Mouse (Mus musculus) hindbrain, embryonic 14.5 days (tissue): ENCODE results near the gene Mycl. TPM values are rescaled to one million over a fixed set of nuclear protein-coding genes. Genes with fewer than 3 reads are reported as not detected.
"Not testable (repeated sequence)": the region's sequence is repeated elsewhere in the genome, so short reads cannot be mapped to it uniquely, and the experiment has no call there.

ENCODE experiments used
- ATAC-seq: fragments of 200-750 bp; cut with Nextera tagmentation; 2 replicates; pipeline ENCODE4 v1.8.0; 2017; ENCODE audit warnings: moderate number of reproducible peaks, mild to moderate bottlenecking, moderate TSS enrichment, moderate library complexity; ENCODE audit not compliant: low FRiP score
- DNase-seq: peaks from one replicate; pipeline ENCODE4 v3.0.0-alpha.2; 2015; ENCODE audit warnings: low spot score
- H3K27ac ChIP-seq: fragments of 300-500 bp; sonication (generic); 2 replicates; pipeline ENCODE4 v1.5.1; 2014; ENCODE audit warnings: mild to moderate bottlenecking, moderate library complexity
- H3K27me3 ChIP-seq: fragments of 300-500 bp; sonication (generic); 2 replicates; pipeline ENCODE4 v1.6.1; 2014; ENCODE audit warnings: mild to moderate bottlenecking, low read length, mixed read lengths; ENCODE audit not compliant: control insufficient read depth, insufficient read depth
- H3K36me3 ChIP-seq: fragments of 300-500 bp; sonication (generic); replicated peaks from 2 replicates; pipeline ENCODE4 v1.6.1; 2014; ENCODE audit not compliant: control insufficient read depth, insufficient read depth
- H3K4me1 ChIP-seq: fragments of 300-500 bp; sonication (generic); replicated peaks from 2 replicates; pipeline ENCODE4 v1.6.1; 2014; ENCODE audit warnings: antibody characterized with exemption, low read length, mixed read lengths; ENCODE audit not compliant: control insufficient read depth, insufficient read depth
- H3K4me2 ChIP-seq: fragments of 300-500 bp; sonication (generic); replicated peaks from 2 replicates; pipeline ENCODE4 v1.6.1; 2014; ENCODE audit warnings: mild to moderate bottlenecking, moderate library complexity
- H3K4me3 ChIP-seq: fragments of 300-500 bp; sonication (generic); replicated peaks from 2 replicates; pipeline ENCODE4 v1.5.1; 2014; ENCODE audit warnings: mild to moderate bottlenecking, low read length
- H3K9ac ChIP-seq: fragments of 300-500 bp; sonication (generic); 2 replicates; pipeline ENCODE4 v1.6.1; 2014
- H3K9me3 ChIP-seq: fragments of 300-500 bp; sonication (generic); 2 replicates; pipeline ENCODE4 v1.6.1; 2016; ENCODE audit warnings: low read length; ENCODE audit not compliant: control insufficient read depth
- WGBS: fragments of 180-500 bp; shearing (Covaris S2); extraction: QIAGEN DNeasy Blood & Tissue Kit; methylation state at CpG from one replicate; pipeline ENCODE4 v1.1.7; 2014; 5-methylcytosine and 5-hydroxymethylcytosine counted together
- polyA plus RNA-seq: library from polyadenylated mRNA; unstranded; fragments of >200 nt; fragmentation: Nextera tagmentation; extraction: Ambion mirVana; gene quantifications from 2 replicates; pipeline ENCODE4 v1.2.1, GENCODE M21; 2014

Mycl gene
- polyA plus RNA-seq, 1 experiment from 2014 or later: 68.7 TPM

DNA sequence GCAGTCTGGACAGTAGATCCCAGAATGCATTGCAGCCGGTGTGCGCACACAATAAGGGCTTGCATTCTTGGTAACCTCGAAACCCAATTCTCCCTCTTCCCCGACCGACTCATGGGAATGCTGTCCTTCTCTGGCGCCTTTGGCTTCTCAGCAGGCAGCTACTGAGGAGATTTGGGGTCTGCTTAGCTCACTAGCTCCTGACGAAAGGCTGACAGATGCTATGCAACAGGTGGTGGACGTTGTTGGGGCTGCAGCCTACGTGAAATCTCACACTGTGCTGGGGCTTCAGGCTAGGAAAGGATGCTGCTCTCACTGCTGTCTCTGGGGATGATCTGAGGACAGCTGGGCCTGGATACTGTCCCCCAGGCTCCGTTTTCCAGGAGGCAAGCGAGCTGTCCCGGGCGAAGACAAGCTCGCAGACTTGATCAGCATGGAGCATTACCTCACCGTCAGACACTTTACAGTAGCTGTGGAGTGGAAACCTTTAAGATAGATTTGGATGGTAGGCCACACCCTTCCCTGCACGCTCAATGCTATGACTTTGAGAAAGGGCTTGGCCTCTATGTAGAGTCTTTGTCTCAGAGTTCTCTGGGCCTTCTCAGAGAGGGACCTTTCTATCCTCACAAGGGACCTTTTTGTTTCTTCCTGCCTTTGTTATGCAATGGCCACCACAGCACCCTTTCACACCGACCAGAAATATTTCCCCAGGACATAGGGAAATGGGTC lies 5.3 kb downstream of the Mycl start:
- DNase-seq: no peak

DNA sequence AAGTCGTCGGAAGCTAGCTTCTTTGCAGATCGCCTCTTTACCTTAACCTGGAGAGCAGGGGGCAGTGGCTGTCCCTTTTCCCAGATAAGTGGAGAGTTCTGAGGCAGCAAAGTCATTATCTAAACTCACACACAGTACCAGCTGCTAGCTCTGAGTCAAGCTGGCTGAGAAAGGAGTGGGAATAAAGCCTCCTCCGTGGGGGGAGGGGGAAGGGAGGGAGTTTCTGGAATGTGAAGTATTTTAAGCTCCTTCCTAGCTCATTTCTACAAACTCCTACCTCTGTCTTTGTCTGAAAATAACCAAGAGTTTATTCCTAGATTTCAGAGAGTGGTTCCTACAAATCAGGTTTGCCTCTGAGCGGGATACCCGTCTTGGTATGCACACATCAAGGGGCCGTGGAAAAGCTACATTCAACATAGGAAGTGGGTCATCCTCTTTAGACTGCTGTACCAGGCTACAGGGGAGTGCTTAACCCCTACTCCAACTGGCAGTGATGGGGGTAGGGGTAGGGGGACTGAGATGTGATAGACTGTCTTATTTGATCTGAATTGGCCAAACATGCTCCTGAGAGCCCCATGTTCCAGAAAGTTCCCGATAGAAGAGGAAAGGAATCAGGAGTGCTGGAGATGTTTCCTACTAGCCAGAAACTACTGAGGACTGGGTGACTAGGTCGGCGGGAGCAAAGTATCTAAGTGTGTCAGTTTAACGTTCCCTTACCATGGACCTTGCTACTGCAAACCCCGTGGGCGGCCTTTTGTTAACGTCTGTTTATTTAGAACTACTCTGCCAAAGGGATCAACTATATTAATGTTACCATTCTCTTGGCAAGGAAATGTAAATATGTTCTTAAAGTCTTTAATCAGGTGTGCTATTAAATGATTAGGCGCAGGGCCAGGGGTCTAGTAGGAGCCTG lies 9.9 kb downstream of the Mycl start:
- Histone ChIP-seq H3K27ac (no peak overlapping the region), H3K36me3 (peaks cover 28% of the 10 kb centered on the region), H3K4me2 (no peak overlapping the region), H3K4me3 (no peak overlapping the region), H3K27me3 (no peaks in the 10 kb centered on the region), H3K9me3 (no peaks in the 10 kb centered on the region), H3K9ac (no peak overlapping the region), H3K4me1 (peaks cover 12% of the 10 kb centered on the region)
- 49% methylated on average over 15 of the region's 15 CpGs for WGBS
- DNase-seq (no peak), ATAC-seq (no peak)

More for the DNA sequence above, 5.3 kb downstream of the Mycl start:
- WGBS: 17% methylated on average over 17 of the region's 17 CpGs
- ATAC-seq: no peak
- peak overlapping the region; percentile 73 for H3K4me2 ChIP-seq
- no peaks in the 10 kb centered on the region for H3K27me3 ChIP-seq
- H3K4me3 ChIP-seq: peak overlapping the region; percentile 89; the same call in 1 of the 2 replicates
- H3K9ac ChIP-seq: peak overlapping the region; percentile 2; the same call in 1 of the 2 replicates
- peaks cover 34% of the 10 kb centered on the region for H3K36me3 ChIP-seq
- peaks cover 41% of the 10 kb centered on the region for H3K4me1 ChIP-seq
- H3K27ac ChIP-seq: peak overlapping the region; percentile 16; the same call in 1 of the 2 replicates
- H3K9me3 ChIP-seq: no peaks in the 10 kb centered on the region

DNA sequence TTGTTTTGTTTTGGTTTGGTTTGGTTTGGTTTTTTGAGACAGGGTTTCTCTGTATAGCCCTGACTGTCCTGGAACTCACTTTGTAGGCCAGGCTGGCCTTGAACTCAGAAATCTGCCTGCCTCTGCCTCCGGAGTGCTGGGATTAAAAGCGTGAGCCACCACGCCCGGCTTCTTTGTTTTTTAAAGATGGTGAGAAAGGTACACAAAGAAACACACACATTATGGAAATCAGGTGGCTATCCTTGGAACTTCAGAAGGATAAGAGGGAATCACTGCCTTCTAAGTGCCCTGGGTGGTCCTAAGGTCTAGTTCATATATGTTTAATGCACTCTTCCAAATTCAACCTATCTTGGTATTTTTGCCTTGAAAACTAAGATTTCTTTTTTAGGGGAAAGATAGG lies 17.0 kb downstream of the Mycl start:
- not testable (repeated sequence) for H3K9ac ChIP-seq

DNA sequence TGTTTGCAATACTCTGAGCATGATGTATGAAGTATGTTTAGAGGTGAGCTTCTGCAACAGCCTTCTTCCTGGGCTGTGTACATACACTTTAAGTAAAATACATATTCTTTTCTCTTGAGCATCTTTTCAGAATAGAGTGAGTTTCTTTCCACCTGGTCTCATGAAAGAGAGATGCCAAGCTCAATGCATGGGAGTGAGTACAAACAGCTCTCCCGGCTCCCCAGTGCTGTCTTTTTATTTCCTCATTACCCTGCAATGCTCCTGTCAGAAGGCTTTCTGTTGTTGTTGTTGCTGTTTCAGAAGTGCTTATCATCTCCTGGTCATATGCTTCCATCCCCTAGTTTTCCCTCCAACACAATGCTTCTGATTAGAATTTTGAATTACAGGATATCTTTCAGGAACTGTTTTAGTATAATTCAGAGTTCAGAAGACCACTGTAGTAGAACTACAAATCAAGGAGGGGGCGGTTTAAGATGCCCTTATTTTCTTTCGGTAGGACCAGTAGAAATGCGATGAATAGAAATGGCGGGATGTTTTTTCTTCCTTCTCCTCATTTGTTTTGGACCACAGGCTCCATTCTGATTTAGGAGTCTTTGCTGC lies 18.0 kb downstream of the Mycl start:
- no peaks in the 10 kb centered on the region for H3K27me3 ChIP-seq

More for the DNA sequence above, 17.0 kb downstream of the Mycl start:
- not testable (repeated sequence) for DNase-seq, H3K4me2 ChIP-seq, H3K36me3 ChIP-seq, ATAC-seq, H3K9me3 ChIP-seq, H3K27me3 ChIP-seq, H3K4me3 ChIP-seq
- Histone ChIP-seq H3K4me1 (peaks cover 41% of the 10 kb centered on the region), H3K27ac (peak overlapping the region; percentile 99)
- WGBS: 89% methylated on average over 4 of the region's 4 CpGs

GRCm38 (mm10) chr4:123013949-123014406 lies 18.5 kb downstream of the Mycl start:
- no peaks in the 10 kb centered on the region for H3K36me3 ChIP-seq
- peak overlapping the region; percentile 49 for H3K4me2 ChIP-seq
- ATAC-seq (peak; percentile 82), DNase-seq (peak; percentile 81)
- H3K4me3 ChIP-seq: no peak overlapping the region; the same call in 1 of the 2 replicates
- H3K9me3 ChIP-seq: no peaks in the 10 kb centered on the region
- no peaks in the 10 kb centered on the region for H3K27me3 ChIP-seq
- 7% methylated on average over 3 of the region's 3 CpGs for WGBS
- peaks cover 55% of the 10 kb centered on the region for H3K4me1 ChIP-seq
- peak overlapping the region; percentile 99 for H3K27ac ChIP-seq
- H3K9ac ChIP-seq: peak overlapping the region; percentile 61; the same call in 1 of the 2 replicates

More for the DNA sequence above, 18.0 kb downstream of the Mycl start:
- Histone ChIP-seq H3K4me3 (no peak overlapping the region; the same call in 1 of the 2 replicates), H3K36me3 (no peaks in the 10 kb centered on the region), H3K4me2 (peak overlapping the region; percentile 49), H3K9me3 (no peaks in the 10 kb centered on the region), H3K4me1 (peaks cover 51% of the 10 kb centered on the region), H3K9ac (peak overlapping the region; percentile 61), H3K27ac (peak overlapping the region; percentile 99)
- ATAC-seq: no peak
- DNase-seq: peak; percentile 60
- WGBS: 9% methylated on average over 5 of the region's 5 CpGs

DNA sequence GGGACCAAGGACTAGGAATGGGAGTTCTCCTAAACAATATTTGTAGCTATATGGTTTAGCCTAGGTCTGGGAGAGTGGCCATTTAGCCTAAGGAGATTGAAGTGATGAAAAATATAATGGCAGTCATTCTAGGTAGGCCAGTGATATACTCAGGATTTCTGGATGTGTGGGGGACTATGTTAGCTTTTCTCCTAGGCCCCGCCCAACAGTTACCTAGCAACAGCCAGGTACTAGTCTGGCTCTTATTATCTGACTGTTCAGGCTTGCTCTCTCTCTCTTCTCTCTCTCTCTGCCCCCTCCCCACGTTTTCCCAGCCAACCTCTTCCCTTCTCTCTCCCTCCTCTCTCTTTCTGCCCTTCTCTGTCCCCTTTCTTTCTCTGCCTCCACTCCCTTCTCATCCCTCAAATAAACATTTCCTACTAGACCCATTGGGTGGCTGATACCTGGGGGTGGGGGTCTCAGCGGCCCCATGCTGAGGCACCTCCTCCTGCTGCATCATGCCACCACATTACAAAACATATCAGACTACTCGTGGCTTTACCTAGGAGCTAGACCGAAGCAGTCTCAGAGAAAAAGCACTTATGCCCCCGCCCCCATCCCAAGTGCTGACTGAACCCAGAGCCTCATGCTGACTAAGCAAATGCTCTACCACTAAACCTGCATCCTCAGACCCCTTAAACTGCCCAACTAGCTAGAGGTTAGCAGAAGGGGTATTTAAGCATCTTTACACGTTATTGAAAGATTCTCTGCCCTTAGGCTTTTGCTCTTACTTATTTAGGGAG lies 19.2 kb downstream of the Mycl start:
- 11% methylated on average over 7 of the region's 7 CpGs for WGBS
- no peaks in the 10 kb centered on the region for H3K27me3 ChIP-seq
- peaks cover 59% of the 10 kb centered on the region for H3K4me1 ChIP-seq
- peak overlapping the region; percentile 99 for H3K27ac ChIP-seq
- peak; percentile 32 for ATAC-seq
- no peak overlapping the region for H3K4me3 ChIP-seq
- H3K9ac ChIP-seq: peak overlapping the region; percentile 35; the same call in 1 of the 2 replicates
- peak; percentile 59 for DNase-seq
- H3K36me3 ChIP-seq: no peaks in the 10 kb centered on the region
- H3K4me2 ChIP-seq: peak overlapping the region; percentile 49
- no peaks in the 10 kb centered on the region for H3K9me3 ChIP-seq

DNA sequence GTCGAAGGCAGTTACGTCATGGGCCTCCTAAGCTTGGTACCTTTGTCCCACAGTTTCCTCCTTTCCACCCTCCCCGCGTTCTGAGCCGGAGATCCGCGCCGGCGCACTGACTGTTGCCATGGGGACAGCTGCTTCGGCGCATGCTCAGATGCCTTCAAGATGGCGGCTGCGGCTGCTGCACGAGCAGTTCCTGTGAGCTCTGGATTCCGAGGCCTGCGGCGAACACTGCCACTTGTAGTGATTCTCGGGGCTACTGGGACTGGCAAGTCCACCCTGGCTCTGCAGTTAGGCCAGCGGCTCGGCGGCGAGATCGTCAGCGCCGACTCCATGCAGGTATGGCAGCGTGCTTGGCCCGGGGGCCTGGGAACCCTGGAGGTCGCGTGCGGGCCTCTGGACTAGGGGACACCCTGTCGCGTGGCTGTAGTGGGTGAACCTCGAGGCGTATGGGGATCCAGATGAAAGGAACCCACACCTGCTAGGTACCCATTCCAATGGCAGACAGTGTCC lies 21.1 kb downstream of the Mycl start, which contains the start of gene Trit1:
Trit1 (plus strand) TSS at position 147 of the 507 bp plus-strand sequence.
- peak; percentile 89 for ATAC-seq

GRCm38 (mm10) chr4:123021591-123021990 lies 26.1 kb downstream of the Mycl start:
- no peaks in the 10 kb centered on the region for H3K27me3 ChIP-seq
- 96% methylated on average over 3 of the region's 3 CpGs for WGBS
- no peak overlapping the region for H3K9ac ChIP-seq
- no peak overlapping the region for H3K4me3 ChIP-seq
- ATAC-seq: no peak
- no peaks in the 10 kb centered on the region for H3K9me3 ChIP-seq
- H3K4me2 ChIP-seq: no peak overlapping the region
- H3K27ac ChIP-seq: no peak overlapping the region
- no peak for DNase-seq
- peaks cover 12% of the 10 kb centered on the region; the same call in 1 of the 2 replicates for H3K36me3 ChIP-seq
- peaks cover 26% of the 10 kb centered on the region for H3K4me1 ChIP-seq

More for the DNA sequence above, 21.1 kb downstream of the Mycl start, which contains the start of gene Trit1:
- Histone ChIP-seq H3K27me3 (no peaks in the 10 kb centered on the region), H3K4me3 (peak within 1 kb of the TSS; percentile 72), H3K36me3 (peaks cover 3% of the 10 kb centered on the region; the same call in 1 of the 2 replicates), H3K9me3 (no peaks in the 10 kb centered on the region), H3K27ac (peak within 1 kb of the TSS; percentile 99), H3K4me1 (peaks cover 62% of the 10 kb centered on the region), H3K4me2 (peak within 1 kb of the TSS; percentile 89), H3K9ac (peak within 1 kb of the TSS; percentile 74)
- under 1% methylated on average over 34 of the region's 34 CpGs for WGBS
- peak; percentile 98 for DNase-seq
